Mouse (Mus musculus) lung, embryonic 14.5 days (tissue): ENCODE data around the gene Bhlhe41. TPM values are rescaled to one million over a fixed set of nuclear protein-coding genes. Genes with fewer than 3 reads are reported as not detected.
A peak's percentile ranks its signal among the peaks of the same experiment; 100 is the strongest.

Experiments
- ATAC-seq: fragments of 200-750 bp; cut with Nextera tagmentation; 2 replicates; pipeline ENCODE4 v1.8.0; 2017; ENCODE audit warnings: mild to moderate bottlenecking, moderate TSS enrichment, moderate library complexity; ENCODE audit not compliant: insufficient read depth
- DNase-seq: peaks from one replicate; pipeline ENCODE4 v3.0.0-alpha.2; 2015
- H3K27ac ChIP-seq: fragments of 300-500 bp; sonication (generic); 2 replicates; pipeline ENCODE4 v1.5.1; 2014; ENCODE audit warnings: low read depth, mild to moderate bottlenecking, moderate library complexity
- H3K27me3 ChIP-seq: fragments of 300-500 bp; sonication (generic); 2 replicates; pipeline ENCODE4 v1.6.1; 2014; ENCODE audit warnings: low read length, control low read depth; ENCODE audit not compliant: insufficient read depth
- H3K36me3 ChIP-seq: fragments of 300-500 bp; sonication (generic); 2 replicates; pipeline ENCODE4 v1.6.1; 2014; ENCODE audit warnings: control low read depth; ENCODE audit not compliant: insufficient read depth
- H3K4me1 ChIP-seq: fragments of 300-500 bp; sonication (generic); 2 replicates; pipeline ENCODE4 v1.6.1; 2014; ENCODE audit warnings: antibody characterized with exemption, control low read depth; ENCODE audit not compliant: insufficient read depth
- H3K4me2 ChIP-seq: fragments of 300-500 bp; sonication (generic); 2 replicates; pipeline ENCODE4 v1.6.1; 2014; ENCODE audit warnings: mild to moderate bottlenecking
- H3K4me3 ChIP-seq: fragments of 300-500 bp; sonication (generic); 2 replicates; pipeline ENCODE4 v1.5.1; 2014; ENCODE audit warnings: low read depth, low read length
- H3K9ac ChIP-seq: fragments of 300-500 bp; sonication (generic); 2 replicates; pipeline ENCODE4 v1.6.1; 2014
- H3K9me3 ChIP-seq: fragments of 300-500 bp; sonication (generic); 2 replicates; pipeline ENCODE4 v1.6.1; 2016; ENCODE audit warnings: low read depth, low read length, control low read depth
- CTCF ChIP-seq: IDR thresholded peaks from 2 replicates; pipeline ENCODE4 v1.5.1; 2016; ENCODE audit warnings: antibody characterized with exemption, low read depth
- WGBS: fragments of 180-500 bp; shearing (Covaris S2); extraction: QIAGEN DNeasy Blood & Tissue Kit; methylation state at CpG from one replicate; pipeline ENCODE4 v1.1.7; 2014; 5-methylcytosine and 5-hydroxymethylcytosine counted together
- polyA plus RNA-seq: library from polyadenylated mRNA; unstranded; fragments of >200 nt; fragmentation: Nextera tagmentation; extraction: Ambion mirVana; gene quantifications from 2 replicates; pipeline ENCODE4 v1.2.1, GENCODE M21; 2014

Bhlhe41 gene
- polyA plus RNA-seq, 1 experiment from 2014 or later = 0.53 TPM

- WGBS = 59% methylated on average over 9 of the region's 9 CpGs
- peaks cover 52% of the 10 kb centered on the region for H3K27me3 ChIP-seq
Observed at GRCm38 (mm10) chr6:145861462-145862227, 3.7 kb downstream of the Bhlhe41 start.

GRCm38 (mm10) chr6:145860350-145860749 lies 5.0 kb downstream of the Bhlhe41 start:
- 48% methylated on average over 2 of the region's 2 CpGs for WGBS
- Histone ChIP-seq H3K4me3 (no peak overlapping the region), H3K27ac (no peak overlapping the region), H3K4me1 (peaks cover 5% of the 10 kb centered on the region; the same call in 1 of the 2 replicates), H3K9me3 (no peaks in the 10 kb centered on the region), H3K36me3 (no peaks in the 10 kb centered on the region), H3K27me3 (peaks cover 40% of the 10 kb centered on the region), H3K9ac (no peak overlapping the region), H3K4me2 (no peak overlapping the region)
- TF ChIP-seq CTCF = no peak; the same call in 1 of the 2 replicates
- ATAC-seq (no peak), DNase-seq (peak; percentile 23)

More at GRCm38 (mm10) chr6:145861462-145862227, 3.7 kb downstream of the Bhlhe41 start:
- Histone ChIP-seq H3K27ac (no peak overlapping the region), H3K4me3 (peak overlapping the region; percentile 60; the same call in 1 of the 2 replicates), H3K36me3 (no peaks in the 10 kb centered on the region), H3K9me3 (no peaks in the 10 kb centered on the region), H3K9ac (no peak overlapping the region), H3K4me2 (peak overlapping the region; percentile 88; the same call in 1 of the 2 replicates), H3K4me1 (peaks cover 5% of the 10 kb centered on the region; the same call in 1 of the 2 replicates)
- ATAC-seq (no peak), DNase-seq (no peak)
- no peak for TF ChIP-seq CTCF

GRCm38 (mm10) chr6:145858414-145858813 lies 6.9 kb downstream of the Bhlhe41 start:
- no peak overlapping the region for H3K27ac ChIP-seq
- no peaks in the 10 kb centered on the region for H3K36me3 ChIP-seq
- no peak overlapping the region for H3K4me3 ChIP-seq
- H3K9ac ChIP-seq = no peak overlapping the region
- H3K4me2 ChIP-seq = no peak overlapping the region
- peaks cover 8% of the 10 kb centered on the region; the same call in 1 of the 2 replicates for H3K4me1 ChIP-seq
- peaks cover 21% of the 10 kb centered on the region for H3K27me3 ChIP-seq
- no peak for ATAC-seq
- 51% methylated on average over 8 of the region's 8 CpGs for WGBS
- DNase-seq = no peak
- no peak for TF ChIP-seq CTCF
- no peaks in the 10 kb centered on the region for H3K9me3 ChIP-seq

GRCm38 (mm10) chr6:145857428-145857827 lies 7.9 kb downstream of the Bhlhe41 start:
- Histone ChIP-seq H3K9ac (no peak overlapping the region), H3K9me3 (no peaks in the 10 kb centered on the region)
- 85% methylated on average over 7 of the region's 7 CpGs for WGBS

DNA sequence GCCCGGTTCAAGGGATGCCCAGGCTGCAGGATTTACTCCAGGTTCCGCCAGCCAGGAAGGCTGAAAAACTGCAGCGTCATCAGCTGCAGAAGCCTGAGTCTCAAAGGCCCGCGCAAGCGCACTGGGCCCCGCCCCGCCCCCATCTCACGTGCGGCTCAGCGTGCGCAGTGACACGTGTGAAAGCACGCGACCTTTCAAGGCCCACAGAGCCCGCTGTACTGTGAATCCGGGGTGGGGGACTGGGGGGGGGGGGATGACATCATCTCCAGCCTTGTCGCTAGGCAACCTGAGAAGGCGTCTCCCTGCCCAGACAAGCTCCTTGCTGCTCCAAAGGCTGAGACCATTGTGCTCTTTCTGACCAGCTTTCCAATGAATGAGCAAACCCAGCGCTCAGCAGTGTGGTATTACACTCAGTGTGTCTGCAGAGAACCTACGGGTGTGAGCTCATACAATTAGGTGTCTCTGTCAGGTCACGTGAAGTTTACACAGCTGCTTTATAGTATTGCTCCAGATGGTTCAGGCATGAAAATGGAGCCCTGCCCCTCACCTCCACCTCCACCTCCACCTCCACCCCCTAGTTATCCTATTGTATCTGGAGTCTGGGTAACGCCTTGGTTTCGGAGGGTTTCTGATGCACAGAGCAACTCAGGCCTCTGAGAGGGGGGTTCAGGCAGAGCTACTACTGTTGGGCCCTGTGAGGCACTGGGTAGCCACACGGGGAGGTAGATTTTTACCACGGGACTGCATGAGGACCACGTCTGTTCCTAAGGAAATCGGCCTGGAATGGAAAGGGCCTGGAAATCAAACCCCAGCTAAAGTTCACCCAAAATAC lies 9.4 kb downstream of the Bhlhe41 start:
- Histone ChIP-seq H3K4me1 (0 out of 2 replicates have a peak, but pooled peaks cover 4% of the 10 kb centered on the region), H3K36me3 (no peaks in the 10 kb centered on the region), H3K4me2 (peak overlapping the region; percentile 58), H3K27ac (peak overlapping the region; percentile 24; the same call in 1 of the 2 replicates), H3K27me3 (no peaks in the 10 kb centered on the region), H3K9me3 (no peaks in the 10 kb centered on the region), H3K4me3 (peak overlapping the region; percentile 25), H3K9ac (peak overlapping the region; percentile 4)
- ATAC-seq = peak; percentile 94
- WGBS = 9% methylated on average over 26 of the region's 28 CpGs
- TF ChIP-seq CTCF = no peak
- peak; percentile 95 for DNase-seq

More at GRCm38 (mm10) chr6:145857428-145857827, 7.9 kb downstream of the Bhlhe41 start:
- DNase-seq = no peak
- Histone ChIP-seq H3K27me3 (peaks cover 11% of the 10 kb centered on the region), H3K36me3 (no peaks in the 10 kb centered on the region), H3K4me1 (0 out of 2 replicates have a peak, but pooled peaks cover 4% of the 10 kb centered on the region), H3K4me3 (no peak overlapping the region), H3K27ac (no peak overlapping the region), H3K4me2 (no peak overlapping the region)
- TF ChIP-seq CTCF = no peak
- ATAC-seq = no peak

GRCm38 (mm10) chr6:145854756-145855155 lies 10.6 kb downstream of the Bhlhe41 start:
- Histone ChIP-seq H3K4me3 (no peak overlapping the region), H3K27ac (no peak overlapping the region), H3K36me3 (no peaks in the 10 kb centered on the region), H3K27me3 (no peaks in the 10 kb centered on the region), H3K9me3 (no peaks in the 10 kb centered on the region), H3K9ac (no peak overlapping the region), H3K4me1 (0 out of 2 replicates have a peak, but pooled peaks cover 4% of the 10 kb centered on the region), H3K4me2 (no peak overlapping the region)
- 59% methylated on average over 5 of the region's 5 CpGs for WGBS
- no peak for TF ChIP-seq CTCF
- DNase-seq = no peak
- no peak for ATAC-seq
